Mouse (Mus musculus) neural tube, embryonic 11.5 days (tissue): ENCODE results near the gene Tor1a. TPM values are rescaled to one million over a fixed set of nuclear protein-coding genes. Genes with fewer than 3 reads are reported as not detected.

Source experiments
- ATAC-seq: fragments of 200-750 bp; cut with Nextera tagmentation; 2 replicates; pipeline ENCODE4 v1.8.0; 2017; ENCODE audit warnings: moderate number of reproducible peaks, mild to moderate bottlenecking, moderate TSS enrichment, moderate library complexity; ENCODE audit not compliant: insufficient read depth, low FRiP score, low TSS enrichment
- DNase-seq: peaks from one replicate; pipeline ENCODE4 v3.0.0-alpha.2; 2015; ENCODE audit warnings: low spot score
- H3K27ac ChIP-seq: fragments of 300-500 bp; sonication (generic); 2 replicates; pipeline ENCODE4 v1.5.1; 2014; ENCODE audit warnings: low read depth, mild to moderate bottlenecking, low read length
- H3K27me3 ChIP-seq: fragments of 300-500 bp; sonication (generic); 2 replicates; pipeline ENCODE4 v1.6.1; 2014; ENCODE audit warnings: mild to moderate bottlenecking, low read length, mixed read lengths; ENCODE audit not compliant: control insufficient read depth, insufficient read depth
- H3K36me3 ChIP-seq: fragments of 300-500 bp; sonication (generic); 2 replicates; pipeline ENCODE4 v1.6.1; 2014; ENCODE audit warnings: mild to moderate bottlenecking, low read length, moderate library complexity, mixed read lengths; ENCODE audit not compliant: control insufficient read depth, insufficient read depth
- H3K4me1 ChIP-seq: fragments of 300-500 bp; sonication (generic); 2 replicates; pipeline ENCODE4 v1.6.1; 2014; ENCODE audit warnings: low read length, mixed read lengths; ENCODE audit not compliant: control insufficient read depth, insufficient read depth
- H3K4me2 ChIP-seq: fragments of 300-500 bp; sonication (generic); 2 replicates; pipeline ENCODE4 v1.6.1; 2014; ENCODE audit warnings: low read depth, mild to moderate bottlenecking, moderate library complexity
- H3K4me3 ChIP-seq: fragments of 300-500 bp; sonication (generic); 2 replicates; pipeline ENCODE4 v1.5.1; 2014; ENCODE audit warnings: low read depth, low read length
- H3K9ac ChIP-seq: fragments of 300-500 bp; sonication (generic); 2 replicates; pipeline ENCODE4 v1.6.1; 2014; ENCODE audit warnings: mild to moderate bottlenecking, low read length
- H3K9me3 ChIP-seq: fragments of 300-500 bp; sonication (generic); 2 replicates; pipeline ENCODE4 v1.6.1; 2016; ENCODE audit warnings: low read length; ENCODE audit not compliant: control insufficient read depth
- WGBS: fragments of 180-500 bp; shearing (Covaris S2); extraction: QIAGEN DNeasy Blood & Tissue Kit; methylation state at CpG from one replicate; pipeline ENCODE4 v1.1.7; 2014; 5-methylcytosine and 5-hydroxymethylcytosine counted together
- polyA plus RNA-seq: library from polyadenylated mRNA; unstranded; fragments of >200 nt; fragmentation: Nextera tagmentation; extraction: Ambion mirVana; gene quantifications from 2 replicates; pipeline ENCODE4 v1.2.1, GENCODE M21; 2014

Gene Tor1a
- polyA plus RNA-seq, 1 experiment from 2014 or later, result 81.8 TPM

- Histone ChIP-seq H3K27ac (no peak overlapping the region), H3K4me3 (no peak overlapping the region), H3K4me1 (no peaks in the 10 kb centered on the region), H3K9me3 (no peaks in the 10 kb centered on the region), H3K27me3 (no peaks in the 10 kb centered on the region), H3K4me2 (no peak overlapping the region), H3K9ac (no peak overlapping the region), H3K36me3 (no peaks in the 10 kb centered on the region)
- ATAC-seq, result no peak
- WGBS, result 96% methylated on average over 4 of the region's 4 CpGs
- no peak for DNase-seq
Measured at GRCm38 (mm10) chr2:30994853-30995252, 27.1 kb upstream of the Tor1a start.

GRCm38 (mm10) chr2:30990221-30990620 is 22.5 kb upstream of the Tor1a start:
- Histone ChIP-seq H3K9me3 (no peaks in the 10 kb centered on the region), H3K36me3 (no peaks in the 10 kb centered on the region), H3K4me1 (no peaks in the 10 kb centered on the region), H3K4me2 (no peak overlapping the region), H3K27me3 (no peaks in the 10 kb centered on the region), H3K9ac (no peak overlapping the region), H3K27ac (no peak overlapping the region), H3K4me3 (no peak overlapping the region)
- ATAC-seq (no peak), DNase-seq (no peak)
- 83% methylated on average over 9 of the region's 9 CpGs for WGBS

- Histone ChIP-seq H3K4me3 (no peak overlapping the region), H3K4me2 (peak overlapping the region; percentile 8; the same call in 1 of the 2 replicates), H3K36me3 (no peaks in the 10 kb centered on the region), H3K27ac (no peak overlapping the region), H3K9ac (no peak overlapping the region), H3K4me1 (peaks cover 2% of the 10 kb centered on the region; the same call in 1 of the 2 replicates), H3K27me3 (no peaks in the 10 kb centered on the region), H3K9me3 (no peaks in the 10 kb centered on the region)
- ATAC-seq (no peak), DNase-seq (no peak)
- WGBS, result 28% methylated on average over 17 of the region's 17 CpGs
Measured at GRCm38 (mm10) chr2:30985111-30986020, 17.6 kb upstream of the Tor1a start.

- Histone ChIP-seq H3K36me3 (peaks cover 7% of the 10 kb centered on the region), H3K9me3 (no peaks in the 10 kb centered on the region), H3K9ac (no peak overlapping the region), H3K4me1 (peaks cover 2% of the 10 kb centered on the region; the same call in 1 of the 2 replicates), H3K4me3 (peak overlapping the region; percentile 85; the same call in 1 of the 2 replicates), H3K27me3 (no peaks in the 10 kb centered on the region), H3K4me2 (peak overlapping the region; percentile 57), H3K27ac (no peak overlapping the region)
- DNase-seq (no peak), ATAC-seq (no peak)
- 56% methylated on average over 7 of the region's 7 CpGs for WGBS
Measured at GRCm38 (mm10) chr2:30983024-30983423, 15.3 kb upstream of the Tor1a start.

GRCm38 (mm10) chr2:30981790-30982513 is 14.2 kb upstream of the Tor1a start, which contains the start of the genes BC005624 and Usp20:
TSS of gene BC005624 (minus strand) at chr2:30982201.
TSS of gene Usp20 (plus strand) at chr2:30982279.
- peaks cover 9% of the 10 kb centered on the region for H3K36me3 ChIP-seq
- no peaks in the 10 kb centered on the region for H3K27me3 ChIP-seq
- H3K9ac ChIP-seq, result peak within 1 kb of the TSS; percentile 50
- peak within 1 kb of the TSS; percentile 57 for H3K4me2 ChIP-seq
- WGBS, result under 1% methylated on average over 65 of the region's 66 CpGs
- peak; percentile 100 for DNase-seq
- ATAC-seq, result peak; percentile 95
- peaks cover 2% of the 10 kb centered on the region; the same call in 1 of the 2 replicates for H3K4me1 ChIP-seq
- H3K9me3 ChIP-seq, result no peaks in the 10 kb centered on the region
- H3K27ac ChIP-seq, result no peak within 1 kb of the TSS
- H3K4me3 ChIP-seq, result peak within 1 kb of the TSS; percentile 85

GRCm38 (mm10) chr2:30966826-30967225 is 907 bp downstream of the Tor1a start:
- peaks cover 13% of the 10 kb centered on the region for H3K4me1 ChIP-seq
- peak overlapping the region; percentile 90 for H3K4me2 ChIP-seq
- peak overlapping the region; percentile 97 for H3K4me3 ChIP-seq
- H3K27me3 ChIP-seq, result no peaks in the 10 kb centered on the region
- peak overlapping the region; percentile 91 for H3K9ac ChIP-seq
- DNase-seq, result no peak
- H3K9me3 ChIP-seq, result no peaks in the 10 kb centered on the region
- no peak for ATAC-seq
- H3K27ac ChIP-seq, result no peak overlapping the region
- H3K36me3 ChIP-seq, result peaks cover 9% of the 10 kb centered on the region
- 27% methylated on average over 16 of the region's 16 CpGs for WGBS

- H3K27ac ChIP-seq, result no peak overlapping the region
- H3K4me2 ChIP-seq, result no peak overlapping the region
- DNase-seq, result no peak
- no peak overlapping the region for H3K4me3 ChIP-seq
- ATAC-seq, result no peak
- no peaks in the 10 kb centered on the region for H3K9me3 ChIP-seq
- no peaks in the 10 kb centered on the region for H3K27me3 ChIP-seq
- peaks cover 13% of the 10 kb centered on the region for H3K4me1 ChIP-seq
- no peak overlapping the region for H3K9ac ChIP-seq
- H3K36me3 ChIP-seq, result peaks cover 18% of the 10 kb centered on the region
- 93% methylated on average over 8 of the region's 8 CpGs for WGBS
Measured at GRCm38 (mm10) chr2:30965627-30966026, 2.1 kb downstream of the Tor1a start.

GRCm38 (mm10) chr2:30962570-30963254 is 5.0 kb downstream of the Tor1a start:
- Histone ChIP-seq H3K27me3 (no peaks in the 10 kb centered on the region), H3K4me3 (no peak overlapping the region), H3K9ac (no peak overlapping the region), H3K4me1 (peaks cover 13% of the 10 kb centered on the region), H3K4me2 (no peak overlapping the region), H3K36me3 (peaks cover 18% of the 10 kb centered on the region), H3K27ac (no peak overlapping the region), H3K9me3 (no peaks in the 10 kb centered on the region)
- DNase-seq (no peak), ATAC-seq (no peak)
- 89% methylated on average over 11 of the region's 11 CpGs for WGBS
